Mouse (Mus musculus): Measurements from ENCODE around the gene Olfr685. TPM values are rescaled to one million over a fixed set of nuclear protein-coding genes. Genes with fewer than 3 reads are reported as not detected.

Olfr685 gene
- polyA plus RNA-seq (2012; rRNA removed) = not detected in 2 replicates

DNA sequence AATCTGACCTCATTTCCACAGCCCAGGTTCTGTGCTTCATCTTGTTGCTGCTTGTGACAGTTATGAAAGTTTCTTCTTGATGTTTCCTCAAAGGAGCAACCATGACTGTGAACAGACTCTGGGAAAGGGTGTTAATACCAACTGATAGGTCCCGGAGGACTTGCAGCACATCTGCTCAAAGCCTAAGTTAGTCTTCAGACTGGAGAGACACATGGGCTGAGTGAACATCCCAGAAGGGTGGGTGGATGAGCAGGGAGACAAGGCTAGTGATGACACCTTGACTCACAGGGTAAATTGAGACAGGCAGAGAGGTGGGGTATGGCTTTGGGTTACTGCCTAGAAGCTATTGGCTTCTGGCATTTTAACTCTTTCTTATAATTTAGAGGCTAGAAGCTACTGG lies at the start of gene Olfr685:
Gene Olfr685, minus strand, starts transcription at position 101 of the 400 bp plus-strand sequence.

DNA sequence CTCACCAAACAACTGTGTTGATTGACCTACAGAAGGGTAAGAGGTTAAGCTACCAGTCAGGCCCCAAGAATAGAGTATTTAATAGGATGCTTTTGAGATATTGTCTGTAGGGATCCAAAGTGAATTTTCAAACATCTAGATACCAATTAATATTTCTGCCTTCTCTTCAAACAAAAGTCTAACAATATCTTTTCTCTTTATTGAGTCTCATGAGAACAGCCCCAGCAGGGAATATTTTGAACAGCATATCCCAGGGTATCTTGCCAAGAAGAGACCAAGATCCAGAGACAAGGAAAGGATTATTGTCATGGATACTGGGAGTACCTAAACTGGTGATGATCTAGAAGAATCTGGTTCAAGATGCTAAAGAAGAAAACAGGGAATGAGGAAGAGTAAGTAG lies 21.6 kb upstream of the Olfr685 start, which contains the start of gene Olfr686:
Gene Olfr686, minus strand, starts transcription at position 101 of the 400 bp plus-strand sequence.

DNA sequence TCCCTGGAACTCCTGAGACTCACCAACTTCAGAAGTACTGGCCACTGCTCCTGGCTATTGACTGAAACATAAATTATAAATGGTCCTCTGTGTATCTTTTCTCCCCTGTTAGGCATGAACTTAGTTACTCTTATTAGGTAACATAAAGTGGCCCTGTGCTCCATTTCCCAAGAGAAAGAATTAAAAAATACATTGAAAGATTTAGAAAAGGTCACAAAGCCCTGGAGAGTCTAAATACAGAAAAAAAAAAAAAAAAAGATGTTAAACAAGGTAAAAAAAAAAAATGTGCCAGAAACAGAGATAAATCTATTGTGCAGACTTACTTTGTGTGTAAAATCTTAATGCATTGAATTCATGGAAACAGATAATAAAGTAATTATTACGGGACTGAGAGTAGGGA lies 22.3 kb downstream of the Olfr685 start, which contains the start of gene Olfr684:
Gene Olfr684, minus strand, starts transcription at position 101 of the 400 bp plus-strand sequence.

DNA sequence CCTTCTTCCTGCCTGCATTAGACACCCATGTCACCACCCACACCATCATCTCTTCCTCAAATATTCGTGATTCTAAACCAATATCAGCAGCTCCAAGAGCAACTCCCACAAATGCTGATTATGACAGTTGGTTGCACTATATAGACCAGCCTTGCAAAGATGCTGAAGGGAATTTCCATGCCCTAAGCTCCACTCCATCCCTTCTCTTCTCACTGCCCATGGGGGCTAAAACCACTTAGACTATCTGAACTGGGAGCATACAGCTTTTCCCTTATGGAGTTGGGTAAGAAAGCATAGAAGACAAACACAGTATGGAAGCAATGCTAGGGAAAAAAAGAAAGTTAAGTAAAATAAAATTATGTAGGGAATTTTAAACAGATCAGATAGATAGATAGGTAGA lies 38.9 kb downstream of the Olfr685 start, which contains the start of gene Olfr683:
Gene Olfr683, minus strand, starts transcription at position 101 of the 400 bp plus-strand sequence.

Other genes starting within 250 kb of the Olfr685 start
- gene Olfr670, start 223.4 kb downstream of the Olfr685 start, polyA plus RNA-seq (2012; rRNA removed) = not detected in 2 replicates
- not detected in 2 replicates for gene Olfr671, start 206.9 kb downstream of the Olfr685 start, polyA plus RNA-seq (2012; rRNA removed)
- gene Olfr672, start 184.0 kb downstream of the Olfr685 start, polyA plus RNA-seq (2012; rRNA removed) = not detected in 2 replicates
- gene Olfr675, start 157.6 kb downstream of the Olfr685 start, polyA plus RNA-seq (2012; rRNA removed) = not detected in 2 replicates
- not detected in 2 replicates for gene Olfr676, start 153.3 kb downstream of the Olfr685 start, polyA plus RNA-seq (2012; rRNA removed)
- not detected in 2 replicates for gene Olfr677, start 134.6 kb downstream of the Olfr685 start, polyA plus RNA-seq (2012; rRNA removed)
- not detected in 2 replicates for gene Olfr678, start 121.5 kb downstream of the Olfr685 start, polyA plus RNA-seq (2012; rRNA removed)
- not detected in 2 replicates for gene Olfr679, start 104.8 kb downstream of the Olfr685 start, polyA plus RNA-seq (2012; rRNA removed)
- gene Olfr680-ps1, start 93.2 kb downstream of the Olfr685 start, polyA plus RNA-seq (2012; rRNA removed) = not detected in 2 replicates
- not detected in 2 replicates for gene Olfr681, start 69.2 kb downstream of the Olfr685 start, polyA plus RNA-seq (2012; rRNA removed)
- gene Olfr683, start 39.0 kb downstream of the Olfr685 start, polyA plus RNA-seq (2012; rRNA removed) = not detected in 2 replicates
- not detected in 2 replicates for gene Olfr684, start 22.4 kb downstream of the Olfr685 start, polyA plus RNA-seq (2012; rRNA removed)
- not detected in 2 replicates for gene Olfr686, start 21.5 kb upstream of the Olfr685 start, polyA plus RNA-seq (2012; rRNA removed)
- not detected in 2 replicates for gene Olfr688, start 102.1 kb upstream of the Olfr685 start, polyA plus RNA-seq (2012; rRNA removed)
- not detected in 2 replicates for gene Olfr689, start 125.2 kb upstream of the Olfr685 start, polyA plus RNA-seq (2012; rRNA removed)
- gene Olfr690, start 148.1 kb upstream of the Olfr685 start, polyA plus RNA-seq (2012; rRNA removed) = 0.12 and 0.43 TPM in 2 replicates
- gene Olfr691, start 156.3 kb upstream of the Olfr685 start, polyA plus RNA-seq (2012; rRNA removed) = 0.21 and 0.24 TPM in 2 replicates
- gene Olfr692, start 182.2 kb upstream of the Olfr685 start, polyA plus RNA-seq (2012; rRNA removed) = not detected in 2 replicates
- not detected in 2 replicates for gene Gm5901, start 189.0 kb upstream of the Olfr685 start, polyA plus RNA-seq (2012; rRNA removed)
- gene Fam160a2, start 214.0 kb upstream of the Olfr685 start, polyA plus RNA-seq (2012; rRNA removed) = 35.4 and 37.7 TPM in 2 replicates
- 0.27 and 0.32 TPM in 2 replicates for gene Cnga4, start 218.6 kb upstream of the Olfr685 start, polyA plus RNA-seq (2012; rRNA removed)
- 6.2 and 6.7 TPM in 2 replicates for gene Cckbr, start 239.7 kb upstream of the Olfr685 start, polyA plus RNA-seq (2012; rRNA removed)